Mouse (Mus musculus): ENCODE measurements around the gene Cd86.

Gene Cd86

DNA sequence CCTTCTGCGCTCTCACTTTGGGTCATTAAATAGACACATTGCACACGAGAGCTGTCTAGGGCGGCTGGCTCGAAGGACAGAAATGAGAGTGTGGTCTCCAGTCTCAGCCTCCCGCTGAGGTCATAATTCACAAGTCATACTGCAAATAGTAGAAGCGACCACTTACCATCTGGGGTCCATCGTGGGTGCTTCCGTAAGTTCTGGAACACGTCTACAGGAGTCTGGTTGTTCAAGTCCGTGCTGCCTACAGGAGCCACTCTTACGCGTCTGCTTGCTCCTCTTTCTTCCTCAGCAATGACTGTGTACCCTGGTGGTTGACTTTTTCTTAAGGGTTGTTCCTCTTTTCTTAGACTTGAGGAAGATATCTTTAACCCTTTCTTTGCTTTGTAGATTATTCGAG lies at the start of gene Cd86:
Cd86 (minus strand) TSS at position 300 of the 400 bp plus-strand sequence.
- no peak for DNase-seq

DNA sequence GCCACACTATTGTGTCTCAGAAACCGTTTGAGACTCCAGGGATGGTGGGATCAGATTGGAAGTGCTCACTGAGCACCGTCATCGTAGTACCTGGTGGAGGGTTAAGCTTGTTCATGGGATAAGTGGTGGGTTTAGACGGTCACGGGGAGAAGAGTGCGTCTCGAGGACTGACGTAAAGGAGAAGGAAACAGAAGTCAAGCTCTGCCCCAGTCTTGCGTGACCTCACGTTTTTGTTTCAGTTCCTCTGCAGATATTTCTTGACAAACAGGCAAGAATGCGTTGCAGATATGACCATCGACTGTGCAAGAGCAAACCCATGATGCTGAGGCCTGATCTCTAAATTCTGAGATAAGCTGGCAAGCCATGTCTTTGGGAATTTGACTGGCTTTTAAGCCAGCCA lies 45.9 kb upstream of the Cd86 start:
- no peak for DNase-seq

DNA sequence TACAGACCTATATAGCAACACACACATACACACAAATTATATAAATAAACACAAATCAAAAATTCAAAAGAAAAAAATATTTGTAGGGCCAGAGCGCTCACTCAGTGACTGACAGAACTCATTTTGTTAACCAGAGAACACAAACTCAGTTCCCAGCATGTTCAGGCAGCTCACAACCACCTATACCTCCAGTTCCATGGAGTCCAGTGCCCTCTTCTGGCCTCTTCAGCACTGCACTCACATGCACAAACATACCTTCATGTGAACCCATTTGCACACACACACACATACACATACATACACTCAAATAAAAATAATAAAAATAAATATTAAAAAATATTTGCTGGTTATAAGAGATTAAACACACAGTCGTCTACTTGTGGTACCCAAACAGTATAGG lies 44.9 kb upstream of the Cd86 start:
- no peak for DNase-seq

DNA sequence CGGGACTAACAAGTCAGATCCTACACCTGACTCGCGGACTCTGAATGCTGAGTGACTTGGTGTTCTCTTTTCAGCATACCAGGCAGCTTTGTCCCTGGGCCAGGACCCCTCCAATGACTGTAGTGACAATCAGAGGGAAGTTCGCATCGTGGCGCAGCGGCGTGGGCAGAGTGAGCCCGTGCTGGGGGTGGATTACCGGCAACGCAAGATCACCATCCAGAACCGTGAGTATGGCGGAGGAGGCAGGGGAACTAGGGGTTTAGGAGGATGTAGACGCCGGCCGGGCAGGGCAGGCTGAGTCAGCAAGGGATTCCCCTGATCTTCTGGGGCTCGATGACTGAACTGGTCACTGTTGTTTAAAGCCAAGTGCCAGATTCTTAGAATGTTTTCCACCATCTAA lies 43.5 kb upstream of the Cd86 start:
- DNase-seq: no peak

DNA sequence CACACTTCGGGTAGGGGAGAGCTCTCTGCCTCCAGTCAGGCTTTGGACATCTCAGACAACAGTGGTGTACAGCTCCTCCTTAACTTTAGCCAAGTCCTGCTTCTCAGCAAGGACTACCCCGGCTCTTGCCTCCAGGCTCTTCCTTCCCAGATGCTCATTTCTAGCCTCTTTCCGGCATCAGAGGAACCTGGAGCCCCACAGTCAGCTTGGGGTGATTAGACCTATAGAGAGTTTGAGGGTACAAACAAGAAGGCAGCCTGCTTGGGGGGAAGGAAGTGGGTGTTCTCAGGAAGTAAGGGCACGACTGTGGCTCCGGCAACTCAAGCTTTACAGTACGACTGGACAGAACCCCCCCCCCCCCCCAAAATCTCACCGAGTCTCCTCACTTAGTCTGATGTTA lies 42.9 kb upstream of the Cd86 start:
- DNase-seq: no peak

DNA sequence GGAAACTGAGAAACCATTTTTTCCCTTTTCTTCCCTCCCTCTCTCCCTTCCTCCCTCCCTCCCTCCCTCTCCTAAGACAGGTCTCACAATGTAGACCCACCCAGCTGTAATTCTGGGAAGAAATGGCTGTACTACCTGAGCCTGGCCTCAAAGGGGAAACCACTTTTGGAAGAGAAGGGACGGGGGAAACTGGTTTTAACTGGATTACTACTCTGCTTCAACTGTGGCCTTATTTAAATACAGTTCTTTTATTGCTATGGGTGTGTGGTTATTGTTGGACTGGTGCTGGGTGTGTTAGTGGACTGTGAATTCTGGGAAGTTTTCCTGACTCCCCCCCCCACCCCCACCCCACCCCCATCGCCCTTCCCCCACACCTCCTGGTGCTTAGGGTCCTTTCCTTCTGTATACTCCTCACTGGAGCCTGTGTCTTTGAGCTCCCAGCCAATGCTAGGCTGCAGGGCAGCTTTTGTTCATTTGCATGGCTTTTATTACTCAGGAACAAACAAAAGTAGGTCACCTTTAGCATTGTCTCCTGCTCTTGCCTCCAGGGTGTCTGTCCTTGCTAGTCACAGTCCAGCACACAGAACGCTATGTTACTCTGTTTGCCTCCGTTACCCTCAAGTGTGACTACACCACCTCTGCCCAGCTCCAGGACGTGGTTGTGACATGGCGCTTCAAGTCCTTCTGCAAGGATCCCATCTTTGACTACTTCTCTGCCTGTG lies 42.0 kb upstream of the Cd86 start:
- peak; percentile 66 for DNase-seq

DNA sequence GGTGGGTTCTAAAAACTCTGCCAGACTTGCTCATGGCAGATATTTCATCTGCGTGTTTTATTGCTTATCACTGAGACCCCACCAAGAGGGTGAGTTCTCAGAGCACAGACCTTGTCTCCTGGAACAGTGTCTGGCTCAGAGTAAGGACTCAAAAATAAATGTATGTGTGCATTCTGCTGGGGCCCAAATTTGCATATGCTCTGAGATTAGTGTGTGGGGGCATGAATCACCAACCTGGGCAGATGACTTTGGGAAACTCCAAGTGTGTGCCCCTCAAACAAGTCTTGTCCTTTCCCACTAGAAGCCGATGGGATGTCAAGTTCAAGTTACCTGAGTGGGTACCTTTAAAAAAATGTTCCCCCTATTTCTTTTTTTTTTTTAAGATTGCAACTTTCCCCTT lies 34.6 kb upstream of the Cd86 start:
- no peak for DNase-seq

DNA sequence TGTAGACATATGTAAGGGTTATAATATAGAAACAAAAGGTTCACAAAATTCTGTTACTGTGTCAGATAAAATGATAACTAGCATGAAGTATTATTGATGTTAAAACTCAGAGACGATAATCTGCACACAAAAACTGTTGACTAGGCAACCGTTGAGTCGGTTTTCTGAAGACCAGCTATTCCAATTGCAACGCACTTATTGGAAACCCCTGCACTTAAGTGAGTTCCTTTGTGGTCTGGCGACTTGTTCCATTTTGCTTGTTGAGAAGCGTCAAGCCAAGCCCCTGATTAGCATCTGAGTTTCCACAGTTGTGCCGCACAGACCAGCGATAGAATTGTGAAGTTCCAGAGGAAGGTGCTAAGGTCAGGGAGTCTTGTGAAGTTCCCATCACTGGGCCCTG lies 31.4 kb upstream of the Cd86 start:
- no peak for DNase-seq

DNA sequence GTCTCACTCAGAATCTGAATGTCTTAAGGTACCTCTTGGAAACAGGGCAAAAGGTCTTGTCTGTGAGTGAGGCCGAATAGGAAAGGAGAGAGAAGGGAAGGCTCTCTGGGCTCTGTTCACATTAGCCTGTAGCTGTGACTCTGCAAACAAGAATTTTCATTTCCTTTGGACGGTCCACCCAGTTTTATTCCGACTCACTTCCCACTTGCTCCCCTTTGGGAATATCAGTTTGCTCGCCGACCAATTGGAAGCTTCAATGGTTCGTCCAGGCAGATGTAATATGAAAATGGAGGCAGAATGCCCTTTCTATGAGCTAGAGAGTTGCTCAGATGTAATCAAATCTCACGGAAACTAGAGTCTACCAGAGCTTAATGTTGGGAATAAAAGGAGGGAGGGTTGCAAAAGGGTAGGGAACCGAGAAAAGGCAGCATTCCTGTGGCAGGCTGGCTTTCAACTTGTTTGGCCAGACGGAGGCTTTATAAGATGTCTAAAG lies 29.0 kb upstream of the Cd86 start:
- no peak for DNase-seq

DNA sequence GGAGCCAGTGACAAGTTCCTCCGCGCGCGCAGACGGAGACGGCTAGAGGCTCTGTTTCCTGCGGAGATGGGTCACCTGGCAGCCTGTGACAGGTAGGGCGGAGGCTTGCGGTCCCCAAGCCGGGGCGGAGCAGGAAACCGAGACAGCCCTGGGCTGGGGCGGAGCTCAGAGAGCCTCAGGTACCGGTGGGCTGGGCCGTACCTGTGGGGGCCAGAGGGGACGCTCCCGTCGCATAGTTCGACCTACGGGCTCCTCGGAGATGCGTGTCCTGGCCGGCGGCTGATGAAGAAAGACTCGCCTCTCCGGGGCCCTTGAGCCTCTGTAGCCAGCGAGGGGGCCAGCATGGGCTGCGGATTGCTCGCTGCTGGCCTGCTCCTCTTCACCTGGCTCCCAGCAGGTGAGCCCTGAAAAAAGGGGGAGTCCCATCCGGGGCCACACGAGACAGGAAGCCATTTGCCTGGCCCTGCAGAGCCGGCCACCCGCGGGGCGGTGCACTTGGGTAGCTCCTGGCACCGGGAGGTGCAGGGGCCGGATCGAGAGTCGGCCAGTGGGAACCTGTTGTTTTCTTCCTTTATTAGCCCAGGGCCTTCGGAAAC lies 28.0 kb upstream of the Cd86 start, which contains the start of gene Ildr1:
Ildr1 (plus strand) TSS at position 161 of the 596 bp plus-strand sequence.
- DNase-seq: peak; percentile 68

DNA sequence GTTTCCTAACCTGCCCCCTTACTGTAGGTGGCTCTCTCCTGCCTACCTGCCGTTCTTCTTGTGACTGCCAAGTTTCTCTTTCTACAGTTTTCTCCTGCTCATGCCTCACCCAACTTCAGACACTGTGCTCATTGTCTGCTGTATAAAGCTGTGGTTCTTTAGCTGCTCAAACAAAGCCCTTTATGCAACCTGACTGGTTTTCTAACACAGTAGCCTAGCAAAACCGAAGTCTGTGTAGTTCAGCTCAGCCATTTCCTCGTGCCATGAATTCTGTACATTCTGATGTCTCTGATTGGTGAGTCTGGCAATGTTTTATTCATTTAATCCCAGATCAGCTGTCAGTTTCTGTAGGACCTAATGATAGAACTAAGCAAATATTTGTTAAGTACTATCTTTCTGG lies 25.6 kb upstream of the Cd86 start:
- no peak for DNase-seq

DNA sequence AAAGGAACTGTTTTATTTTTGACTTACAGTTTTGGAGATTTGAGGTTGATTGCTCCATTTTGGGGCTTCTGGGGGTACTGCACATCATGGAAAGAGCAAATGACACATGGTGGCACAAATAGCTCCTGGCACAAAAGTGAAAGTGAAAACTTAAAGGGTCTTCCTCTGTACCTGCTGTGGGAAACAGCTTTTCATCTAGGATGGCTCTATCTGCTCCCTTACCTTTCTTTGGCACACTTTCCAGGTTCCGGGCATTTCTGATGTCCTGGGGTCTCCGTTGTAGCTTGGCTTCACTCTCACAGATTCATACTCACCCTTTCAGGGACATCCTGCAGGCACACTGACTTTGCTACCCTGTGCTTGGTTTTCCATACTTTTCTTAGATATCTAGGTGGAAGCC lies 22.2 kb upstream of the Cd86 start:
- DNase-seq: no peak

DNA sequence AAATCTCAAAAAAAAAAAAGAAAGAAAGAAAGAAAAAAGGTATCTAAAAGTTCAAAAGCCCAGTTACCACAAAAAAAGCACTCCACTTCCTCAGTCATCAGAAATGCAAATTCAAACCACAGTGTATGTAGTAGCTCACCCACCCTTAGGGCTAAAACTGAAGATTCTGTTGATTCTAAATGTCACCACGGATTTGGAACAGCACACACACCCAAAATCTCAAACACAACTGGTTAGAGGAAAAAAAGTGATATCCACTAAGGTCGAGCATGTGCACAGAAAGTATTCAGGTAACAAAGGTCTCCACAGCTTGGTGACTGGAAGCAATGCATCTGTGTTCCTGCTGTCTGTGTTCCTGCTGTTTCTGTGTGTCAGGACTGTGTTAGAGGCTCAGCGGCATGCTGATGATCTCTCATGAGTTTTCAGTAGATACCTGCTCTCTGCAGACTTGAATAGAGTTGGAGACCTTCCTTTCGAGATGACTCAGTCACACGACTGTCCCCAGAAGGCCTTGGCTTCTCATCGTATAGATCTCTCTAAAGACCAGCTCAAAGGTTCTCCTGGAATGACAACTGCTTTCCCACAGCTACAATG lies 18.5 kb upstream of the Cd86 start:
- no peak for DNase-seq

DNA sequence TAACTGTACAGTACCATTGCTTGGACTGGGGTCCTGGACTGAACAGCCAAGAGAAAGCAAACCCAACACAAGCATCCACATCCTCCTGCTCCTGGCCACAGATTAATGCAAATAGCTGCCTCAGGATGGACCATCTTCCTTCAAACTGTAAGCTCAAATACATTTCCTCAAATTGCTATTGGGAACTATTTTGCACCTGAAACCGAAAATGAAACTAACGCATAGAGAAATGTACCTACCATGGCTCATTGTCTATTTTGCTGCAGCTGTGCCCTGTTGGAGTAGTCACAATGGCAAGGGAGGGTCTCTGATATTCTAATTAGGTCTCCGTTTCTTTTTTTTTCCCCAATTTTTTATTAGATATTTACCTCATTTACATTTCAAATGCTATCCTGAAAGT lies 15.9 kb upstream of the Cd86 start:
- DNase-seq: no peak

DNA sequence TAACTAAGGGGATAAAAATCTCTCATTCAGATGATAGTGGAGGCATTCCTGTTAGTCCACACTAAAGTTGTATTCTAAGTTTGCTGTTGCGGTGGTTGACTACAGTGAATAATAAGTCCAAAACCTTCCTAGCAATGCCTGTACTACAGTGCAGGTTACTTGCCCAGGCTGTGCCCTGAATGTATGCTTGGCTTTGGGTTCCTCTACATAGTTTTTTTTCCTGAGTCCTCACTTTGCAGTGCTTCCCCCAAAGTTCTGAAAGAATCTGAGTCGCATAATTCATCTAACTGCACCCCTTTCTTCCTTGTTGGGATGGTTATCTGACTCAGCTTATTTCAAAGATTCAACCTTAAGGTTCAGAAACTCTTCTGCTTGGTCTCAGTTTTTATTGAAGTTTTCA lies 10.0 kb upstream of the Cd86 start:
- DNase-seq: no peak

DNA sequence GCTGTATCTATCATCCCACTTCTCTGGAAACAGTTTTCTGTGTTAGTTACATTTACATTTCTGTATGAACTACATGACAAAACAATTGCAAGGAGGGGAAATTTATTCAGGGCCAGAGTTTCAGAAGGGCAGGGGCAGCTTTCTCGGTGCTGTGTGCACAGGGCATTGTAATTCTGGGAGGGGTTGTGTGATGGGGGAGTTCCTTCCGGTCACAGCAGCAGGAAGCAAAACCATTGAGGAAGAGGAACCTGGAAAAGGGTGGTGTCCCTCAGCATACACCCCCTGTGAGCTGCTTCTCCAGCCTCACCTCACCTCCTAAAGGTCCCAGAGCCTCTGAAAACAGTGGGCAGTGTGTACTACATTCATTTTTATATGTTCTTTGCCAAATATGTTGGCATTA lies 9.4 kb upstream of the Cd86 start:
- no peak for DNase-seq

DNA sequence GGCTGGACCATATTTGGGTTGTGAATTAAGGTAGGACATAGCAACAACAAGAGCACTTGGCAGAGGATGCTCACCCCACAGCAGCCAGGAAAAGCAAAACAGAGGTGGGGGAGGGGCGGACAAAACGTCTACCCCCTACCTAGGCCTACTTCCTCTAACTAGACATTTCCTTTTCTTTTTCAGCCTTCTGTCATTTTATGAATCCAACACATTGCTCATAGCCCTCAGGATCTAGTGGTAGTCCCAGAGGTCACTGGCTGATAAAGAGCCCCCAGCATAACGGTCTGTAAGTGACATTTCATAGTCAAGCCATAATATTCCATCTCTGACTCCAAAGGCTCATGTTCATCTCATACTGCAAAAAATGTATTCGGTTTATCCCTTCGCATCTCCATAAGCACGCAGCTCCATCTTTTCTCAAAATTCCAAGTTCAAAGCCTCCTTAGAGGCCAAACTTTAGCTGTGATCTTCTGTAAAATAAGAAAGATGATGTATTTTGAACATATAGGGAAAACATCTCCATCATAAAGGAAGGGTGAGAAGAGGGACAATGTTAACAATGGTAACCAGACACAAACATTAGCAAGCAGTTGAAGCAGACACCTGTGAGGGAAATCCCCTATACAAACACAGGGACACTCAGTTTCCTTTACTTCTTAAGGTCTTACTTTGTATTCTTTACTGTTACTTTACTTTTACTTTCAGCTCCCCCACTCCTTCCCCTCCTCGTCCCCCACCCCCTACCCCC lies 8.8 kb upstream of the Cd86 start:
- no peak for DNase-seq

DNA sequence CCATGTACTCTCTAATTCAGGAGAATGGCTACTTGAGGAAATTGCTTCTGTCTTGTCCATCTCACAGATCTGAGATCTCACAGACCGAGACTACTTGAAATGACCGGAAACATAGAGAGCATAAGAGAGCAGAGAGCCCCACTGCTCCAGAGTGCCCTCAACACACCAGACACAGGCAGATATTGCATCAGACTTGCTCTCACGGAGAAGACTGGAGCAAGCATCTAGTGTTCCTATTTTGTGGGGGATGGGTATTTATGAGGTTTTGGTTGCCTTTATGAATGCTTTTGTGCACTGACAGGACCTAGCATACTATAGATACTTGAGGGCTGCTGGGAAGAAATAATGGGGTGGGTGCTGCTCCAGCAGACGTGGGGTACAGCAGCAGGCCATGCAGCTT lies 7.3 kb upstream of the Cd86 start:
- DNase-seq: no peak

DNA sequence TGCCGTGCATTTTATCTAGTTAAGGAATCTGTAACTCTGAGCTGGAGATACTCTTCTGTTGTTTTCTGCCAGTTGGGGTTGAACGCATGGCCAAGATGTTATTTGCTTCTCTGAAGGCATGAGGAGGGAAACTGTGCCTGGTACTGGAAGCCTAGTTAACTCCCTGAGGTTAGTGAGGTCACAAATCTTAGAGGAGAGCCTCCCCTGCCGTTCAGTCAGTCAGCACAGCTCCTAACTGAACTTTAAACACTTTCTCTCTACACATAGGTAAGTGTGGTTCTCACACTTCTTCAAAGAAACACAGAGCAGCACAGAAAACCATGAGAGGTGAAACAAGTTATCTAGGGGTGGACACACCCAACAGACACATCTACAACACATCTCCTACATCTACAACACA lies 4.7 kb upstream of the Cd86 start:
- DNase-seq: no peak

DNA sequence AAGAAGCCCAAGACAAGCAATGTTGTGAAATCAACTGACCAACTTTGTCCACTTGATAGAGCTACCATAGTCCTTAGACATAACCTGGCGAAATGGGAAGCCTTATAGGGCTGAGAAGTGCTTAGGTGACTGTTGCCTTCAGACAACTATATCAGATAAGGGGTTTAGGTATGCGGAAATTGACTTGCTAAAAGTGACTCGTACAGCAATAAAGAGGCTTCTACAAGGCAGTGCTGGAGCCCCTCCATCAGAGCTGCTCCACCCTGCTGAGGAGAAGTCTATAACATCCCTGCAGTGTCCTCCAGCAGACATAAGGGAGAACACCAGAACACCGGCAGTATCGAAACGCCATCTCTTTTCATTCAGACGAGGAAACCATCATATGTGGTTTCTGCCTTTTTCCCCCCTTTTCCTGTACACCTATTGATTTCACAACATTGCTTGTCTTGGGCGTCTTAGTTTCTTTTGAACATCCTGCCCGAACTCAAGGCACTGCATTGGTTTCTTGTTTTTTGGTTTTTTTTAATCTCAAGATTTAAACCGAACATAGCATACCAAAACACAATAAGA lies 652 bp upstream of the Cd86 start:
- no peak for DNase-seq

DNA sequence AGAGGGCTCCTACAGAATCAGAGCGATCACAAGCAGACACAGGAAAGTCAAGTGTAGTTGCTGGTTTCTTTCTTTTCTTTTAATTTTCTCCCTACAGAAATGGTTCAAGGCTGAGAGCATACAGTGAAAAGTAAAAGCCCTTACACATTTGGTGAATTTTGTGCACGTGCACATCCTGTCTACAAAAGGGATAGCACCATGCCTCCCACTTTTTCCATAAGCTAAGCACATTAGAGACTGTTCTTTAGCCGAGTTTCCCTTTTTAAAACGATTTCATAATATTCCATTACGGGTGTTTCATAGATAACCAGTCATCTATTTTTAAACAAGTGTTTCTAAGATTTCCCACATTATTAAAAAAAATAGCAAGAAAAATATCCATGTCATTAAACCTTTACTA lies 2.4 kb downstream of the Cd86 start:
- DNase-seq: no peak

DNA sequence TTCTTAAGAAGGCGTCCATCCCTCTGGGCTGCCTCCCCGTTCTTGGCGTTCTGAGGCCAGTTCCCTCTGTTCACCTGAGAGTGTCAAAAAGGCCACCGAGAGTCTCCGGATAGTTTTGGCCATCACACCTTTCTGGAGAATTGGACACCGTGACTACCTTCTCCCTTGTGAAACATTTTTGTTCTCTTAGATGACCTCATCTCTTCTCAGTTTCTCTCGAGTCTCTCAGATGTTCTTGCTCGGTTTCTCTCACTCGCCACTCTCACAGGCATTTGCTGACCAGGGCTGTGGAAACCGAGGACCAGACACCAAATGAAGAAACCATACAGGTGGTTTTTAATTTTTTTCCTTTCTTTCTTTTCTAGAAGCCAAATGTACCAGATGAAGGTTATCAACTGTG lies 4.6 kb downstream of the Cd86 start:
- DNase-seq: no peak

DNA sequence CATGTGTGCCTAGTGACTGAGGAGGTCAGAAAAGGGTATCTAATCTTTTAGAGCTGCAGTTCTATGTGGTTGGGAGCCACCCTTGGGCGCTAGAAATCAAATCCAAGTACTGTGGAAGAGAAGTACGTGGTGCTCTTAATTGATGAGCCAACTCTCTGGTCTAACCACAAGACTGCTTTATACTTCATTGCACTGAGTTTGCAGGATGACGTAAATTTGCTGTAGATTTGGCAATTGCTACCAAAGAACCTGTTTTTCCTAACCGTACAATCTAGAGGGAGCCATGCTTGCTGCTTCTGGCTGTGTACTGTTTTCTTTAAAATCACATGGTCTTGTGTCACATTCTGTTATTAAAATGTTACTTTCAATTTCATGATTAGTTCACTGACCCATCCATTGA lies 10.0 kb downstream of the Cd86 start:
- no peak for DNase-seq
